Mouse (Mus musculus) myocyte (in vitro differentiated cells): ENCODE results near the gene Tas1r2. TPM values are rescaled to one million over a fixed set of nuclear protein-coding genes. Genes with fewer than 3 reads are reported as not detected.
A peak's percentile ranks its signal among the peaks of the same experiment; 100 is the strongest.

Source experiments
- H3K27me3 ChIP-seq: one replicate; pipeline ENCODE4 v1.6.1; 2011; ENCODE audit not compliant: control insufficient read depth, insufficient read depth, insufficient read length
- H3K36me3 ChIP-seq: one replicate; pipeline ENCODE4 v1.6.1; 2011; ENCODE audit not compliant: control insufficient read depth, insufficient read depth
- H3K4me2 ChIP-seq: one replicate; pipeline ENCODE4 v1.6.1; 2011; ENCODE audit warnings: low read depth, control low read depth
- H3K4me3 ChIP-seq: one replicate; pipeline ENCODE4 v1.5.1; 2011; ENCODE audit warnings: mild to moderate bottlenecking, control low read depth, moderate library complexity
- H3K79me2 ChIP-seq: one replicate; pipeline ENCODE4 v1.6.1; 2011; ENCODE audit not compliant: control insufficient read depth, insufficient read depth
- H3ac ChIP-seq: one replicate; pipeline ENCODE4 v1.6.1; 2011; ENCODE audit not compliant: control insufficient read depth, insufficient read length
- CEBPB ChIP-seq: IDR thresholded peaks from 2 replicates; pipeline ENCODE4 v1.6.1; 2011; ENCODE audit warnings: mild to moderate bottlenecking, moderate library complexity; ENCODE audit not compliant: poor library complexity, insufficient read depth, severe bottlenecking
- E2F4 ChIP-seq: IDR thresholded peaks from one replicate; pipeline ENCODE4 v1.6.1; 2011; ENCODE audit warnings: mild to moderate bottlenecking, control low read depth, moderate library complexity; ENCODE audit not compliant: insufficient read depth
- MAX ChIP-seq: IDR thresholded peaks from one replicate; pipeline ENCODE4 v1.6.1; 2011; ENCODE audit warnings: low read depth, mild to moderate bottlenecking, control low read depth
- MYOD1 ChIP-seq, 3 experiments: IDR thresholded peaks; one replicate each; pipeline ENCODE4 v1.6.1; 2011; ENCODE audit warnings: control low read depth in 2 of 3, low read depth in 2 of 3, mild to moderate bottlenecking in 2 of 3, moderate library complexity in 1 of 3; ENCODE audit not compliant: insufficient read length in 2 of 3, control insufficient read depth in 1 of 3
- MYOG ChIP-seq, 3 experiments: IDR thresholded peaks; one replicate each; pipeline ENCODE4 v1.6.1; 2011; ENCODE audit warnings: control low read depth in 2 of 3, low read depth in 2 of 3, mild to moderate bottlenecking in 2 of 3; ENCODE audit not compliant: insufficient read length in 2 of 3, control insufficient read depth in 1 of 3, insufficient read depth in 1 of 3
- POLR2A ChIP-seq: IDR thresholded peaks from one replicate; pipeline ENCODE4 v1.6.1; 2011; ENCODE audit warnings: low read depth, mild to moderate bottlenecking, control low read depth, moderate library complexity; ENCODE audit not compliant: insufficient read length
- POLR2AphosphoS2 ChIP-seq: IDR thresholded peaks from one replicate; pipeline ENCODE4 v1.6.1; 2011; ENCODE audit warnings: low read depth, control low read depth; ENCODE audit not compliant: insufficient read length
- REST ChIP-seq: IDR thresholded peaks from one replicate; pipeline ENCODE4 v1.6.1; 2011; ENCODE audit warnings: mild to moderate bottlenecking, control low read depth, moderate library complexity; ENCODE audit not compliant: insufficient read depth, insufficient read length
- SRF ChIP-seq: IDR thresholded peaks from one replicate; pipeline ENCODE4 v1.6.1; 2011; ENCODE audit warnings: low read depth; ENCODE audit not compliant: control insufficient read depth, insufficient read length
- TCF12 ChIP-seq: IDR thresholded peaks from one replicate; pipeline ENCODE4 v1.6.1; 2011; ENCODE audit warnings: mild to moderate bottlenecking, control low read depth; ENCODE audit not compliant: poor library complexity, insufficient read depth, severe bottlenecking
- TCF3 ChIP-seq: IDR thresholded peaks from one replicate; pipeline ENCODE4 v1.6.1; 2011; ENCODE audit warnings: low read depth, control low read depth; ENCODE audit not compliant: insufficient read length
- USF1 ChIP-seq: IDR thresholded peaks from one replicate; pipeline ENCODE4 v1.6.1; 2011; ENCODE audit warnings: low read depth, mild to moderate bottlenecking, control low read depth, moderate library complexity
- polyA plus RNA-seq: library from polyadenylated mRNA; unstranded; fragments of >200 nt; fragmentation: generic; extraction: Trizol; gene quantifications from one replicate; pipeline ENCODE4 v1.2.1, GENCODE M21; 2012; ENCODE audit warnings: missing spikeins

The Tas1r2 gene
- polyA plus RNA-seq, 1 experiment, result 1.00 TPM

DNA sequence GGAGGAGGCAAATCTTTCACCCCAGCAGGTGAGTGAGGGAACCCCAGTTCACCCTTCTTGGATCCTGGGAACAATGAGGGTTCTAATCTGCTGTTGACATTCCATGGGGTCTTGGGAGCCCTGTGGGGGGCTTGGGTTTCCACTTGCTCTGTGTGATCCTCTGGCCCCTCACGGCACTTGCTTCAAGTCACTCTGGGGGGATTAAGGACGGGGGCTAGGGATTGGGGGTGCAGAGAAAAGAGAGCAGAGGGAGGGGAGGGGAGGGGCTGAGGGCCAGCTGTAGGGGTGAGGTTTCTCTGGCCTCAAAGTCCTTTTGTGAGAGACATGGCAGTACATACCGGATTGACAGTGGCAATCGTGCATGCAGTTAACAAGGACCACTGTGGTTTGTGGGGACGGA, 40.0 kb downstream of the Tas1r2 start:
- TF ChIP-seq CEBPB (no peak), POLR2AphosphoS2 (no peak), USF1 (no peak), E2F4 (no peak), MAX (no peak), REST (no peak), POLR2A (no peak), MYOD1 (IDR thresholded peaks at IDR 0.05; ENCODE audit: control insufficient read depth in 1 of 3, insufficient read length in 2 of 3, low read depth in 2 of 3) (no peak), TCF12 (no peak)
- no peak overlapping the region for H3K4me2 ChIP-seq
- no peak overlapping the region for H3K4me3 ChIP-seq
- H3K27me3 ChIP-seq, result no peaks in the 10 kb centered on the region
- no peaks in the 10 kb centered on the region for H3K79me2 ChIP-seq
- H3K36me3 ChIP-seq, result no peaks in the 10 kb centered on the region
- H3ac ChIP-seq, result no peak overlapping the region

DNA sequence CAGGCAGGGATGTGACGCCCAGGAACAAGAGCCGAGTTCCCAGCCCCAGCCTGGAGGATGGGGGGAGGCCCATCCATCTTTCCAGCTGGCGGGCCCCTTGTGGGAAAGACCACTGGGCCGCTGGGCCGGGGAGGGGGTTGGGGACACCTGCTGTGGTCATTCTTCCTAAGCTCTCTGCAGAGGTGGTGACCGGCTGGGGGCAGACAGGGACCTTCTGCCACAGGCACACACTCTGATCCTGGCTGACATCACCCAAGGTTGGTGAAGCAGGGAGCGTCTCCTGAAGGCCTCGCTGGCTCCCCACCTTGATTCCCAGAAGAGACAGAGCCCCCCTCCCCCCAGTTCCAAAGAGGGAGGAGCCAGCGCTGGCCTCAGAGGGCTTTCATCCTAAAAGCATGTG, 44.4 kb downstream of the Tas1r2 start:
- peak overlapping the region; percentile 42 for H3K4me2 ChIP-seq
- H3K4me3 ChIP-seq, result no peak overlapping the region
- no peaks in the 10 kb centered on the region for H3K27me3 ChIP-seq
- no peaks in the 10 kb centered on the region for H3K79me2 ChIP-seq
- no peak overlapping the region for H3ac ChIP-seq
- no peaks in the 10 kb centered on the region for H3K36me3 ChIP-seq
- TF ChIP-seq MYOD1 (IDR thresholded peaks at IDR 0.05; ENCODE audit: control insufficient read depth in 1 of 3, insufficient read length in 2 of 3, low read depth in 2 of 3) (peak in 2 of 3 experiments; percentile 95 to 97), SRF (no peak), TCF3 (peak; percentile 47), MYOG (IDR thresholded peaks at IDR 0.05; ENCODE audit: control insufficient read depth in 1 of 3, insufficient read depth in 1 of 3, insufficient read length in 2 of 3, low read depth in 2 of 3) (peak in 1 of 3 experiments; percentile 71), USF1 (no peak), TCF12 (no peak), MAX (no peak), CEBPB (no peak)

DNA sequence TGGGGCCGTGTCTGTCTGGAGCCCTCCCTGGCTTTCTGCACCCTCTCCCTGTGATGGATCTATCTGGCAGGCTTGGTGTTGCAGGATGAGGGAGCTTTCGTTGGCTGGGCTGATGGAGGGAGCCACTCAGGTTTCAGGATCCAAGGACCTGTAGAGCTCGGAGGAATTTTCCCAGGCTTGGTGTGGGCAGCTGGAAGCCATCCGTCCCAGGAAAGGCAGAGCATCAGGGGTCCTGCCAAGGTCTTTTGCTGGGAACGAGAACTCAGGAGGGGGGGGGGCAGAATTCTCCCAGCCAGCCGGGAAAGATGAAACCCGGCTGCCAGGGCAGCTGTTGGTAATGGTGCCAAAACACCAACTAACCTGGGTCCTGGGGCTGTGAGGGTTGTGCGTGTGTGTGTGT, 45.3 kb downstream of the Tas1r2 start:
- Histone ChIP-seq H3K4me2 (peak overlapping the region; percentile 42), H3ac (no peak overlapping the region), H3K4me3 (no peak overlapping the region), H3K27me3 (no peaks in the 10 kb centered on the region), H3K36me3 (no peaks in the 10 kb centered on the region), H3K79me2 (no peaks in the 10 kb centered on the region)
- TF ChIP-seq SRF, result no peak

DNA sequence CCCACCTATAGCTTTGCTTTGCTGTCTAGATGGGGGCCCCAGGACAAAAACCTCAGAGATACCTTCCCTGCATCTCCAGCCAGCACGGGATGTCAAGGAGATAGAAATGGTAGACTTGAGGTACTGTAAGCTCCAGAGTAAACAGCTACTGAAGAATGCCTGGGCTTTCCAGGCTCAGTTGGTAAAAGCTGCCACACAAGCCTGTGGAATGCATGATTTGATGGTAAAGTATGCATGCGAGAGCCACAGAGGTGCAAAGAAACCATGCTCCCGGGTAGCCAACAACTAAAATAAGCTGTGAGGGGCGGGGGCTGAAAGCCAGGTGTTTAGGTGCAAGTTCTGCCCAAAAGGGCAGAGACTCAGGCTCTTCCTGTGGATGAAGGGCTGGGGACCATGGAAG, 49.6 kb downstream of the Tas1r2 start:
- no peak overlapping the region for H3K4me3 ChIP-seq
- H3K27me3 ChIP-seq, result no peaks in the 10 kb centered on the region
- TF ChIP-seq MYOD1 (IDR thresholded peaks at IDR 0.05; ENCODE audit: control insufficient read depth in 1 of 3, insufficient read length in 2 of 3, low read depth in 2 of 3) (no peak), MAX (no peak), E2F4 (no peak), USF1 (no peak), TCF12 (no peak), REST (no peak)

DNA sequence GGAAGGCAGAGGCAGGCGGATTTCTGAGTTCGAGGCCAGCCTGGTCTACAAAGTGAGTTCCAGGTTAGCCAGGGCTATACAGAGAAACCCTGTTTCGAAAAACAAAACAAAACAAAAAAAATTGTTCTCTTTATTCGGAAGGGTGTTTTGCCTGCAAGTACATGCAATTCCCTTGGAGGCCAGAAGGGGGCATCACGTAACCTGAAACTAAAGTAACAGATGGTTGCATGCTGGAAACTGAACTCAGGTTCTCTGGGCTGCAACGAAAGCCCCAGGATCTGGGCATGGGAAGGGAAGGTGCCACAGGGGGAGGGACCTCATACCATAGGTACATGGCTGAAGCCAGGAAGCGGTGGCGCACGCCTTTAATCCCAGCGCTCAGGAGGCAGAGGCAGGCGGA, 50.1 kb downstream of the Tas1r2 start:
- Histone ChIP-seq H3ac (no peak overlapping the region), H3K4me3 (no peak overlapping the region), H3K4me2 (no peak overlapping the region), H3K36me3 (no peaks in the 10 kb centered on the region), H3K27me3 (no peaks in the 10 kb centered on the region), H3K79me2 (no peaks in the 10 kb centered on the region)
- TF ChIP-seq SRF (no peak), E2F4 (no peak), MAX (no peak), TCF12 (no peak), MYOD1 (IDR thresholded peaks at IDR 0.05; ENCODE audit: control insufficient read depth in 1 of 3, insufficient read length in 2 of 3, low read depth in 2 of 3) (no peak), POLR2A (no peak), MYOG (IDR thresholded peaks at IDR 0.05; ENCODE audit: control insufficient read depth in 1 of 3, insufficient read depth in 1 of 3, insufficient read length in 2 of 3, low read depth in 2 of 3) (no peak), USF1 (no peak), REST (no peak), CEBPB (no peak), TCF3 (no peak), POLR2AphosphoS2 (no peak)

More for the DNA sequence above, 49.6 kb downstream of the Tas1r2 start:
- Histone ChIP-seq H3K36me3 (no peaks in the 10 kb centered on the region), H3K4me2 (no peak overlapping the region), H3ac (no peak overlapping the region), H3K79me2 (no peaks in the 10 kb centered on the region)
